Mouse (Mus musculus) embryonic facial prominence, embryonic 15.5 days (tissue): ENCODE results near the gene Gm45521. TPM values are rescaled to one million over a fixed set of nuclear protein-coding genes. Genes with fewer than 3 reads are reported as not detected.

ENCODE experiments used
- ATAC-seq: fragments of 200-750 bp; cut with Nextera tagmentation; 2 replicates; pipeline ENCODE4 v1.8.0; 2017; ENCODE audit warnings: low read depth, moderate TSS enrichment; ENCODE audit not compliant: insufficient number of reproducible peaks, low FRiP score, low TSS enrichment
- H3K27ac ChIP-seq: fragments of 300-500 bp; sonication (generic); replicated peaks from 2 replicates; pipeline ENCODE4 v1.5.1; 2015; ENCODE audit warnings: mild to moderate bottlenecking, inconsistent platforms
- H3K27me3 ChIP-seq: fragments of 300-500 bp; sonication (generic); 2 replicates; pipeline ENCODE4 v1.6.1; 2015; ENCODE audit warnings: inconsistent platforms
- H3K36me3 ChIP-seq: fragments of 300-500 bp; sonication (generic); 2 replicates; pipeline ENCODE4 v1.6.1; 2015; ENCODE audit warnings: mild to moderate bottlenecking, inconsistent platforms
- H3K4me1 ChIP-seq: fragments of 300-500 bp; sonication (generic); 2 replicates; pipeline ENCODE4 v1.6.1; 2015; ENCODE audit warnings: inconsistent platforms
- H3K4me2 ChIP-seq: fragments of 300-500 bp; sonication (generic); replicated peaks from 2 replicates; pipeline ENCODE4 v1.6.1; 2015; ENCODE audit warnings: mild to moderate bottlenecking, inconsistent platforms
- H3K4me3 ChIP-seq: fragments of 300-500 bp; sonication (generic); replicated peaks from 2 replicates; pipeline ENCODE4 v1.5.1; 2015; ENCODE audit warnings: mild to moderate bottlenecking, inconsistent platforms
- H3K9ac ChIP-seq: fragments of 300-500 bp; sonication (generic); 2 replicates; pipeline ENCODE4 v1.6.1; 2015; ENCODE audit warnings: inconsistent platforms
- H3K9me3 ChIP-seq: fragments of 300-500 bp; sonication (generic); replicated peaks from 2 replicates; pipeline ENCODE4 v1.6.1; 2016; ENCODE audit warnings: inconsistent platforms
- WGBS: fragments of 180-500 bp; shearing (Covaris S2); methylation state at CpG from one replicate; pipeline ENCODE4 v1.1.7; 2015; 5-methylcytosine and 5-hydroxymethylcytosine counted together
- polyA plus RNA-seq: library from polyadenylated mRNA; unstranded; fragments of >200 nt; fragmentation: Nextera tagmentation; extraction: Ambion mirVana; gene quantifications from 2 replicates; pipeline ENCODE4 v1.2.1, GENCODE M21; 2015

The Gm45521 gene
- polyA plus RNA-seq, 1 experiment from 2014 or later, result not detected

DNA sequence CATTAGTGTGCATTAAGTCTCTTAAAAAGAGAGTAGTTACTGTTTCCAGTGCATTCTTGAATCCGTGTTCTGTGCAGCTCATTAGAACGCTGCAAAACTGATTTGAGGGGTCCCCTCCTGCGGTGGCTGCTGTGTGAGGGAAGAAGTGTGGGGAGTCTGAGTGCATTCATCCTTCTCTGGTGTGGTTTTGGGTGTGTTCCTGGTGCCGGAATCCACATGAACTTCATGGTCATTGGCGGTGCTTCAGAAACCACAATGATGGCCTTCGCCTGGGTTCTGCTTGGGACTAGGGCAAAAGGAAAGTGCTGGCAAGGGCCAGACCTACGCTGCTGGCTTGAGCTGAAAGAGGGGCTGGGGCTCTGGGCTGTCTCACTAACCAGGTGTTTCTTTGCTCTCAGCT, 22.9 kb upstream of the Gm45521 start:
- WGBS, result 72% methylated on average over 7 of the region's 7 CpGs
- no peaks in the 10 kb centered on the region for H3K9me3 ChIP-seq
- H3K4me1 ChIP-seq, result peaks cover 17% of the 10 kb centered on the region; the same call in 1 of the 2 replicates
- no peaks in the 10 kb centered on the region for H3K27me3 ChIP-seq
- ATAC-seq, result 0 out of 2 replicates have a peak, but pooled peaks have one; percentile 30
- no peak overlapping the region for H3K4me2 ChIP-seq
- H3K9ac ChIP-seq, result no peak overlapping the region
- no peak overlapping the region for H3K4me3 ChIP-seq
- H3K27ac ChIP-seq, result no peak overlapping the region
- peaks cover 63% of the 10 kb centered on the region for H3K36me3 ChIP-seq

DNA sequence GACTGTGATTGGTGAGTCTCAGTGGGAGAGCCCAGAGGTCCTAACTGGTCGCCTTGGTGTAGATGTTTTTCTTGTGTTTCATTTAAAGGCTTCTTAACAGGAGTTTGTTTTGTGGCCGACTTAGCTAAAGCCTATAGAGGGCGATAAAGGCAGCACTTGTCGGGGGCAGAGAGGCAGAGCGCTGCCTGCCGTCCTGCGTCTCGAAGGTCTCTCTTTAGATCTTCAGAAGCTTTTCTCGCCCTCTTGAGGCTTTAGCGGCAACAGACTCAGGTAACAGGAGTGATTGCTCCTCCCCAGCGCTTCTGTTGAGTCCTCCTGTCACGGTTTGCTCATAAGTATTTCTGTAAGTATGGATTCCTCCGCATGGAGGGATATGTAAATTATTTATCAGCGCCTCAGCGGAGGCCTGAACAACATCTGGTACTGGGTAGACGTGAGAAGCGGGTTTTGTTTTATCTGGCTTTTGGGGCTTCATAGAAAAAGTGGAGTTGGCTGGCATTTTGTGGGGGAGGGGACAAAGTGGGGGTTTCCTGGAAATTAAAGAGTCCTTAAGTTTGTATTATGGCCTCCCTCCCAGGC, 19.9 kb upstream of the Gm45521 start:
- peaks cover 52% of the 10 kb centered on the region for H3K36me3 ChIP-seq
- no peaks in the 10 kb centered on the region for H3K27me3 ChIP-seq
- peaks cover 17% of the 10 kb centered on the region; the same call in 1 of the 2 replicates for H3K4me1 ChIP-seq
- 0 out of 2 replicates have a peak overlapping the region, but pooled peaks have one; percentile 6 for H3K4me2 ChIP-seq
- H3K27ac ChIP-seq, result peak overlapping the region; percentile 8; the same call in 1 of the 2 replicates
- no peak overlapping the region; the same call in 1 of the 2 replicates for H3K4me3 ChIP-seq
- ATAC-seq, result 0 out of 2 replicates have a peak, but pooled peaks have one; percentile 20
- no peaks in the 10 kb centered on the region for H3K9me3 ChIP-seq
- no peak overlapping the region for H3K9ac ChIP-seq
- 15% methylated on average over 17 of the region's 17 CpGs for WGBS

DNA sequence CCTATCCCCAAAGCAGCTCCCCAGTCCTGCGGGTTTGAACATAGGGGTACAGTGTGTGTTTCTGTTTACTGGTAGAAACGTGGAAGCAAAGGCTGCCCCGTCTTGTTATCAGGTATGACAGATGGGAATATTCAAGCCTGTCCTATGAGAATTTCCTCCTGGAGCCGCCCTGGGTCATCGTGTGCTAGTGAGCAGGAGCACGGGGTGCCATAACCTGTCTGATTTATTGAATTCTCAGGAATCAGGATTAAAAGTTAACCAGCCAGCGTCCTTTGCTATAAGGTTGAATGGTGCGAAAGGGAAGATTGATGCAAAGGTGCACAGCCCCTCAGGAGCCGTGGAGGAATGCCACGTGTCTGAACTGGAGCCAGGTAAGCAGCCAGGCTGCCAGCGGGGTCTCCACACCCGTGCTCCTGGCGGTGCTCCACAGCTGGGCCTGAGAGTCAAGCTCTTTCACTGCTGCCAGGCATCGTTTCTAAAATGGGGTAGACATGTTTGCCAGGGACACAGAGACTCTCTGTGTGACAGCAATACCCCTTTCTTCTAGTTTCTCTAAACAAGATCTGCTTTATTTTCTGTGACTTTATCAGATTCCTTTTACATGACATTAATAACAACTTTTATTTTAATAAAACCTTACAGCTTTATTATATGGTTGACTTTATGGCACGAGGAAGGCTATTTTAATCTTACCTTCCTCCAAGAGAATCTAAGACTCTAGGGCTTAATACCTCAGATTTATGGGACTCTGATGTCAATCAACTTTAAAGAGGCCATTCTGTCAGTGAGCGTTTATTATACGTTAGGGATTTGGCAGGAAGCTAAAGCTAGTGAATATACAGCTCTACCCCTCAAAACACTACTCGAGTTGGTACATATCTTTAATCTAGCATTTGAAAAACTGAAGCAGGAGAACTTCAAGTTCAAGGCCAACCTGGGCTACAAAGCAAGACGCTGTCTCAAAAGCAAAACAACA, 18.0 kb upstream of the Gm45521 start:
- no peak for ATAC-seq
- 71% methylated on average over 19 of the region's 19 CpGs for WGBS

DNA sequence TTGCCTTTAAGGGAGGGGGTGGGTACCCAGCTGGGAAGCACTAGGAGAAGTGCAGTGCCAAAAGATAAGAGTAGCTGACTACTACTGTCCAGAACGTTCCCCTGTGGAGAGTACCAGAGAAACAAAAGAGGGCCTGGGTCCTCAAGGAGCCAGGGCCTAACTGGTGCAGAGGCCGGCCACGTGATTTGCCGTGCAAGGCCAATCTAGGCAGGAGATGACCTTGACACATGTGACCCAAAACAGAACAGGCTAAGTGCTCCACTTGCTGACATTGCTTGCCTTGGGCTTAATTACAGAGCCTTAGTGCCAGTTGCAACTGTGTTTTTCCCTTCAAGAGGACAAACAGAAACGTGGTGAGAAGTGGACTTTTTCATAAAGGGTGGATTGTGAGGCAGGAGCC, 15.7 kb upstream of the Gm45521 start:
- no peak overlapping the region for H3K4me3 ChIP-seq
- ATAC-seq, result no peak
- peaks cover 59% of the 10 kb centered on the region for H3K36me3 ChIP-seq
- H3K27me3 ChIP-seq, result no peaks in the 10 kb centered on the region
- peaks cover 27% of the 10 kb centered on the region for H3K4me1 ChIP-seq
- no peak overlapping the region for H3K9ac ChIP-seq
- no peak overlapping the region for H3K27ac ChIP-seq
- 77% methylated on average over 5 of the region's 5 CpGs for WGBS
- no peaks in the 10 kb centered on the region for H3K9me3 ChIP-seq
- H3K4me2 ChIP-seq, result no peak overlapping the region

More for the DNA sequence above, 18.0 kb upstream of the Gm45521 start:
- Histone ChIP-seq H3K4me3 (no peak overlapping the region), H3K9me3 (no peaks in the 10 kb centered on the region), H3K9ac (no peak overlapping the region), H3K27ac (no peak overlapping the region), H3K27me3 (no peaks in the 10 kb centered on the region), H3K36me3 (peaks cover 54% of the 10 kb centered on the region), H3K4me2 (no peak overlapping the region), H3K4me1 (peaks cover 22% of the 10 kb centered on the region)

DNA sequence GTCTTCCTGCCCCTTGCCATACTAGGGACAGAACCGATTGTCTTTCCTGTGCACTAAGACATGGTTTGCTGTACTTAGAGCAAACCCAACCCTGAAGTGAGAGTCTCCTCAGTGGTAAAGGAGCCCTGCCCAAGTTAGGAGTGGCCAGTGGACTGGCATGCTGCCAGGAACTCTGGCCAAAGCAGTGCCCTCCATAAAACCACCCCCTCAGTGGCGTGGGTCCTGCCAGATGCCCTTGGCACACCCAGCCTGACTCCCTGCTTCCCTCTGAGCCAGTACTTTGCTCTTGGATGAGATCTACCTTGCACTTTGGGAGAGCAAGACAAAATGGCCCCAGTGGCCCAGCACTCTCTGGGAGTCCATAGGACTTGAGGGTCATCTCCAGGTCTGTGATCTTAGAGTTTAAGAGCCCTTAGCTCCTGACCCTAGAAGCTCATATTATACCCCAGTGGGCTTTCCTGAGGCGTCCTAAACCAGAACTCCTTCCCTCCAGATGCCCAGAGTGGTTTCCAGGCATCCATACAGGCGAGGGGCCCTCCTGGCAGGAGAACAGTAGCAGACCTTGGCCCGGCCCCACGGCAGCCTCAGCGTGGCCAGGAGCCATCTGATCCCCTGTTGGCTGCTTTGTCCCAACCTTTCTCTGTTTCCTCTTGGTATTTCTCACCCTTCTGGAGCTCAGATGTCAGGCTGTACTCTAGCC, 13.8 kb upstream of the Gm45521 start:
- peaks cover 18% of the 10 kb centered on the region for H3K4me1 ChIP-seq
- ATAC-seq, result peak; percentile 66
- WGBS, result 66% methylated on average over 7 of the region's 7 CpGs
- no peak overlapping the region for H3K4me2 ChIP-seq
- H3K9ac ChIP-seq, result no peak overlapping the region
- H3K4me3 ChIP-seq, result no peak overlapping the region
- H3K36me3 ChIP-seq, result peaks cover 64% of the 10 kb centered on the region
- H3K27me3 ChIP-seq, result no peaks in the 10 kb centered on the region
- H3K27ac ChIP-seq, result peak overlapping the region; percentile 45
- H3K9me3 ChIP-seq, result no peaks in the 10 kb centered on the region

DNA sequence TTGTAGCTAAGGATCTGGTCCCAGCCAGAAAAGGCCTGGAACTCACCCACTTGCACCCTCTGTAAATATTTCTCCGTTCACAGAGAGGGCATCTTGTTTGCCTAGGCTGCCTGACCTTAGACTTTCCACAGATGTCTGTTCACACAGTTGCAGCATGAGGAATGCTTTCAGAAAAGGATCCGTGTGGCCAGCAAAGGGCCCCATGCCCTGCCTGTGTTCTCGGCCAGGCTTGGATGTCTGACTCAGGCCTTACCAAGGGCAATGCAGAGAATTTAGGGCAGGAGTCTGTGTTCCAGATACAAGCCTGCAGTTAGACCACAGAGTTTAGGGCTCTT, 13.3 kb upstream of the Gm45521 start:
- Histone ChIP-seq H3K9ac (no peak overlapping the region), H3K36me3 (peaks cover 69% of the 10 kb centered on the region), H3K4me1 (peaks cover 18% of the 10 kb centered on the region), H3K4me2 (no peak overlapping the region), H3K27ac (peak overlapping the region; percentile 45; the same call in 1 of the 2 replicates), H3K4me3 (no peak overlapping the region), H3K27me3 (no peaks in the 10 kb centered on the region), H3K9me3 (no peaks in the 10 kb centered on the region)
- no peak for ATAC-seq
- 77% methylated on average over 3 of the region's 3 CpGs for WGBS

DNA sequence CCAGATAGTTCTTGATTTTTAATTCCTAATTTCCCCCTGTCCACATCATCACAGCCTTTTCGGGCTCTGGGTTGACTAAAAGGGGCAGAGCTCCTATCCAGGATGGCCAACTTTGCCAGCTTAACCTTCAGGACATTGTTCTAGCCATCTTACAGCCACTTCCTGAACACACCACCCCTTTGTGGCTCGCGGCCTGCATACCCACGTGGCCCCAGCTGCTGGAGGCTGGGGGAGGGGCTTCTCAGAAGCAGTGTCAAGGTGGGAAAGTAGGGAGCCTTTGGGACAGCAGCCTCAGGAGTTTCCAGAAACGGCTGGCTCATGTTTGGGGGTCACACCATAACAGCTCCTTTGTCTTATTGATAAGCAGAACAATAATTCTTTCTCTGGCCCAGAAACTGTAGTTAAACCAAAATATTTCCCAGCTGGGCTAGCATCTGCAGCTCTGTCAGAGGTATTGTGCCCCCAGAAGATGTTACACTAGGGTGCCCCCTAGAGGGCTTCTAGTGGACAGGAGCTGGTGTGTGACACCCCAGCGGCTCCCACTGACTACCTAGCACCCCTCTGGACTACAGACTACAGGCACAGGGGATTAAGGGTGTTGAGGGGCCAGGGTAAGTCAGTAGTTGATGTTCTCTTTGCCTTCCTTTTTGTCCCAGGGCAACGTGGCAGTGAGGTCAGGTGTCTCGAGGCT, 12.6 kb upstream of the Gm45521 start:
- Histone ChIP-seq H3K36me3 (peaks cover 75% of the 10 kb centered on the region), H3K9ac (no peak overlapping the region), H3K4me1 (peaks cover 18% of the 10 kb centered on the region), H3K27me3 (no peaks in the 10 kb centered on the region), H3K4me3 (no peak overlapping the region), H3K27ac (no peak overlapping the region), H3K4me2 (no peak overlapping the region), H3K9me3 (no peaks in the 10 kb centered on the region)
- ATAC-seq, result no peak
- 52% methylated on average over 8 of the region's 8 CpGs for WGBS

DNA sequence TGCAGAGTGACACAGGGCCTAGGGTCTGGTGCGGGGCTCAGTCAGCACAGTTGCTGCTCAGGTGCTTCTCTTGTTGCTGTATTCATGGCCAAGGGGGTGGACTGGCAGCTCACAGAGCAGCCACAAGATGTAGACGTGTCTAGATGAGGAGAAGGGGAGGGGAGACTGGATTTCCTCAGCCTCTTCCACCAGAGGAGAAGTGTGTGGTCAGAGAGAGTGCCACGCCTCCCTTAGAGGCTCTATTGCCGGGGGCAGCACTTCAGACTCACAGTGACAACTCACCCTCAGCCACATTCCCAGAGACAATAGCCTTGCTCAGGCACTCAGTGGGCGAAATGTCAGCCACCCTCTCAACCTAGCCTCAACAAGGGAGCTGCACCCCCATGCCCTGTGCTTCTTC, 11.8 kb upstream of the Gm45521 start:
- Histone ChIP-seq H3K27me3 (no peaks in the 10 kb centered on the region), H3K27ac (no peak overlapping the region), H3K4me3 (no peak overlapping the region), H3K9ac (no peak overlapping the region), H3K9me3 (no peaks in the 10 kb centered on the region), H3K36me3 (peaks cover 77% of the 10 kb centered on the region), H3K4me2 (no peak overlapping the region), H3K4me1 (peaks cover 18% of the 10 kb centered on the region)
- ATAC-seq, result no peak
- WGBS, result 88% methylated on average over 5 of the region's 5 CpGs

DNA sequence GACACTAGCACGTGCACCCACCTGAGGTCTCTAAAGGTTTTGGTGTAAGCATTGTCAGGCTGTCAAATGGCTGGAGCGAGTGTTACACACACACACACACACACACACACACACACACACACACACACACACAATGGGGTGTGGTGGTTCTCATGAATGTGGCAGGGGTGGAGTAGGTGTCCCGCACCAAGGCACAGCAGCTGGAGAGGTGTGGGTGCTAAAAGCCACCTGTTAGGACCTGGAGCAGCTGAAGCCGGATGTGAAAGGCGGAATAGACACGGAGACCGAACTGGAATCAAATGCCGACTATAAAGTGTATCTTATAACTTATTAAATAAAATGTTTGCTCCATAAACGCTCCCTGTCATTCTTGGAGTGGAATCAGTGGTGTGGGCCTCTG, 5.9 kb upstream of the Gm45521 start:
- H3K4me2 ChIP-seq, result no peak overlapping the region
- WGBS, result 92% methylated on average over 9 of the region's 9 CpGs
- H3K4me1 ChIP-seq, result peaks cover 18% of the 10 kb centered on the region
- H3K4me3 ChIP-seq, result no peak overlapping the region
- peaks cover 34% of the 10 kb centered on the region for H3K36me3 ChIP-seq
- no peaks in the 10 kb centered on the region for H3K27me3 ChIP-seq
- no peak for ATAC-seq
- H3K9ac ChIP-seq, result no peak overlapping the region
- H3K9me3 ChIP-seq, result no peaks in the 10 kb centered on the region
- H3K27ac ChIP-seq, result no peak overlapping the region

DNA sequence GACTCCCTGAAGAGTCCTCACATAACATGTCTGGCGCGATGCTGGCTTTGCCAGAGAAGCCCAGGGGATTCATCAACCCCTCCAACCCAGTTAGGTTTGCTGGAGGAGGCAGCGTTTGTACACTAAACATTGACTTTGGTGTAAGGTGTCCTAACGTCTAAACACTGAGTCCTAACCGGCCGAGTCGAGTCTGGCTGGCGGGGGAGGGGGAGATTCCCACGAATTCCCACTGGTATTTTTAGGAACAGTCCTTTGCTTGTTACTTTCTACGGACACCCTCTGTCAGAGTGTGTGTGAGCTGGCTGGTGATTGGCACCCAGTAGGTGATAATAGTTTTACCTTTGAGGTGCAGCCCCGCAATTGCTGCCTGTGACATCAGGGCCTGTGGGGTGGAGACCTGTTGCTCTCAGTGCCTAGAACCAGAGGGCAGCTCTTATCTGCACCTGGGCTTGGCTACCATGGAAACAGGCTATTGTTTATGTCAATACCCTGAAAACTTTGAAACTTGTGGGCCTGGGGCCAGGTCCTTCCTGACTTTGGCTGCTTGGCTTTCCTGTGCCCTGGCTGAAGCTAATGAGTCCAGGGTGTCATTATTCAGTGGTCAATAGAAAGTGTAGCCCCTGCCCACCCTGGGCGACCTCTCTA, 4.4 kb upstream of the Gm45521 start:
- Histone ChIP-seq H3K4me2 (no peak overlapping the region), H3K4me1 (peaks cover 18% of the 10 kb centered on the region), H3K27me3 (no peaks in the 10 kb centered on the region), H3K9ac (no peak overlapping the region), H3K9me3 (no peaks in the 10 kb centered on the region), H3K27ac (peak overlapping the region; percentile 74), H3K4me3 (no peak overlapping the region), H3K36me3 (peaks cover 30% of the 10 kb centered on the region)
- ATAC-seq, result 0 out of 2 replicates have a peak, but pooled peaks have one; percentile 8
- WGBS, result 34% methylated on average over 12 of the region's 12 CpGs
